Mouse (Mus musculus) Patski (cell line): ENCODE data around the gene Ttc12. TPM values are rescaled to one million over a fixed set of nuclear protein-coding genes. Genes with fewer than 3 reads are reported as not detected.

ENCODE experiments used
- ATAC-seq: fragments of 100-300 bp; one replicate; pipeline ENCODE4 v1.8.0; 2021
- CTCF ChIA-PET: fragments of 350-600 bp; sonication (Branson Sonifier 250); formaldehyde crosslinking; loops from one replicate; lab custom pipeline; 2022; ENCODE audit warnings: inconsistent platforms; lab: Charles Lee
- POLR2A ChIA-PET: fragments of 350-600 bp; sonication (Branson Sonifier 250); formaldehyde crosslinking; loops from one replicate; lab custom pipeline; 2022; ENCODE audit warnings: antibody characterized with exemption, inconsistent platforms; lab: Charles Lee
- DNase-seq: peaks from one replicate; pipeline ENCODE4 v3.0.0-alpha.2; 2011; ENCODE audit warnings: low read depth, low spot score
- H3K27me3 ChIP-seq: fragments of 371-371 bp; one replicate; pipeline ENCODE4 v1.5.1; 2021
- CTCF ChIP-seq: fragments of 100-300 bp; IDR thresholded peaks from one replicate; pipeline ENCODE4 v1.5.1; 2021
- in situ Hi-C: fragments of 300-500 bp; cut with MboI; formaldehyde crosslinking; loops from 3 replicates; pipeline ENCODE4 v1.11.1; 2018; ENCODE audit warnings: low pct_unique_long_range_greater_than_20kb, mixed read lengths
- polyA plus RNA-seq: library from polyadenylated mRNA; unstranded; gene quantifications from one replicate; pipeline ENCODE4 v1.2.3, GENCODE M21; 2021

The Ttc12 gene
- polyA plus RNA-seq, 1 experiment from 2014 or later, result 6.8 TPM

DNA sequence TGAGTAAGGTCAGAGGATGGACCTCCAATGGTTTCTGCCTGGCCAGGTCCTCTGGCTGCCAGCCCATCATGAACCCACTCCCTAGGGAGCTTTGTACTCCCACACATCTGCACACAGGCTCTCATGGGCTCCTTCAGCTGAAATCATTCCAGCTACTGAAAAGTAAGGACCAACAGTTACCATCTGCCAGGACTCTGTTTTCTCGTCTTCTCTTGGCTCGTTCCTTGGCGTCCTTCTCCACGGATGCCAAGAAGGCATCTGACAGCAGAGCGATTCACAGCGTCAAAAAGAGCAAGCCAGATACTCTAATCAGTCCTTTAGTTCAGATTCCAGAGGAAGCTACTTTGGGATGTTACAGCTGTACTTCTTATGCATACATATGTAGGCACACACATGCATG lies 15.1 kb downstream of the Ttc12 start:
- ChIA-PET CTCF (interaction anchor here (0.9 kb wide), 1 partner anchor 1057 kb away, joined by 3 read pairs; no protein-coding TSS in a partner anchor), POLR2A (no interaction called here)
- no peak for TF ChIP-seq CTCF
- ATAC-seq (no peak), DNase-seq (no peak)
- no peaks in the 10 kb centered on the region for H3K27me3 ChIP-seq
- in situ Hi-C loops, result no loop called here

DNA sequence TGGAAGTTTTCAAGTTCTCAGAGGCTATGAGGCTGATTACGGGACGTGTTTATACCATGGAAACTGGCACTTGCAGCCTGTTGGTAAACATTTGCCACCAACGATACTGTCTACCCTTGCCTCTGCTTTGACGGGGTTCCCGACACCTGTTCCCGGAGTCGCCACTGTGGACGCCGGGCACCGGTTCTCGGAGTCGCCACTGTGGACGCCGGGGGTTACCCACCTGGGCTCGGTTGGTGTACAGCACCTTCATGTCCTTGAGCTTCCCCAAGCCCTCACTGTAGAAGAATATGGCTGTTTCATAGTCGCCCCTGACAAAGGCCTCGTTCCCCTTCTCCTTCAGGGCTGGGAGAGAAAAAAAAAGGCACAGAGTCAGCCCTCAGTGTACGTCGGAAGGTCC lies 16.0 kb downstream of the Ttc12 start:
- no peak for DNase-seq
- no peaks in the 10 kb centered on the region for H3K27me3 ChIP-seq
- CTCF ChIA-PET, result no interaction called here
- in situ Hi-C loops, result no loop called here
- POLR2A ChIA-PET, result no interaction called here
- TF ChIP-seq CTCF, result no peak
- ATAC-seq, result no peak

DNA sequence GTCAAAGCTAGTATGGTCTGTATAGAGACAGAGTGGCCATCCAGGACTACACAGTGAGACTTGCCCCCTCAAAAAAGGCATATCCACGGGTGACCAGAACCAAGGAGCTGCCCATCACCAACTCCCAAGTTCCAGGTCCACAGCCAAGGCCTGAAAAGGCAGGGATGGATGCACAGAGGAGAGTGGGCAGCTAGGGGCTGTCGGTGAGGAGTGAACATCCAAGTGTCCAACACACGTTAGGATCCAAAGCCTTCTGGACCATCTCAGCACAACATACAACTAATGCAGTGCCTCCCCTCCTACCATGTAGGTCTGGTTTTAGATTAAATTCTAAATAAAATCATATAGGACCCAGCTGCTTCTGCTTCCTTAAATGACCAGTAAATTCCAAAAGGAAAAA lies 29.9 kb downstream of the Ttc12 start:
- DNase-seq (no peak), ATAC-seq (no peak)
- H3K27me3 ChIP-seq, result no peaks in the 10 kb centered on the region
- in situ Hi-C loops, result no loop called here
- no peak for TF ChIP-seq CTCF
- POLR2A ChIA-PET, result no interaction called here
- CTCF ChIA-PET, result no interaction called here

DNA sequence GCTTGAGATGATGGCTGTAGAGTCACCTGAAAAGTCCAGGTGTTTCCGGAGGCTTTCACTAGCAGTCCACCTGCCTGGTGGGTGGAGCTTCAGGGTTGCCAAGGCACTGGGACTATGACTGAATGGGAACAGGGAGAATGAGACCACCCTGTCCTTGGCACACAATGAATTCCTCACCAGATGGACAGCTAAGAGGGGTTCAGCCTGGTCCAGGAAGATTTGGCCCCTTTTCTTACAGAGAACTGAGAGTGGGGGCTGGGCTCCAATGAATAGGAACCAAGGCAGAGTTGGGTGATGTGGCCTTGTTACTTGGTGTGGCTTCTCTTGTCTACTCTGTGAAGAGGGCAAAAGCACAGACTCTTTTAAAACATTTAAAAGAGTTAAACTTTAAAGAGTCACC lies 33.6 kb downstream of the Ttc12 start:
- DNase-seq (no peak), ATAC-seq (no peak)
- no peaks in the 10 kb centered on the region for H3K27me3 ChIP-seq
- ChIA-PET POLR2A (interaction anchor here (1.3 kb wide), 1 partner anchor 11 kb away, joined by 3 read pairs; no protein-coding TSS in a partner anchor), CTCF (no interaction called here)
- in situ Hi-C loops, result no loop called here
- no peak for TF ChIP-seq CTCF

DNA sequence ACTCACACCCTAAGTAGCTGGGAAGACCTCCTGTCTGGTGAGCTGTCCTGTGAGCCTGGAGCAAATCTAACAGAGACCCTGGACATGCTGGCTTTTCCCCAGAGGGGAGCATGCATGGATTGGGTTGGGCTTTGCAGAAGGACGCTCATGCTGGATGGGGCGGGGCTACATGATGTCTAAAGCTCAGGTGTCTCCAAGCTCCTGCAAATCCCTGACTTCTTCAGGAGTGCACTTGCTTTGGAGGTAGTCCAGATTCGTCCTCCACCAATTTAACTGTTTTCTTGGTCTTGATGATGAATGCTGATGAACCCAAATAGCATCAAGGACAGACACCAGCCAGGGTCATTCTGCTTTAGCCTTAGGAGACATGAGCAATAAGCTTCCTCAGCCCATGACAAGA lies 35.5 kb downstream of the Ttc12 start:
- no peak for ATAC-seq
- ChIA-PET CTCF (no interaction called here), POLR2A (no interaction called here)
- TF ChIP-seq CTCF, result no peak
- no peaks in the 10 kb centered on the region for H3K27me3 ChIP-seq
- no peak for DNase-seq
- in situ Hi-C loops, result no loop called here

DNA sequence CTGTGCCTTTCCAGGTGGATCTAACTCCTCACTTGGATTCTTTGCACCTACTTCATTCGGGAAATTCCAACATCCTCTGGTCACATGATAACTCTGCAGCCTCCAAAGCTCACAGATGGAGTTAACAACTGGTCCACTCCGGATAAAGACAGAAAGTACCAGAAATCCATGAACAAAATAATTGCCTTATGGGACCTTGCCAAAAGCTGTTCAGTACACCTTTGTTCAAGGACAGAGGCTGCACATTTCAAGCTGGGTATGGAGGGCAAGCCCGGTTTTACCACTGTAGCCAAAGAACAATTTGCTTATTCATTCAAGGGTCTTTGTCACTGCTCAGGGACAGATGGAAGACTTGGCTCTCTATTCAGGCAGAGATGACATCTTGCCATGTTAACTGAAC lies 43.4 kb downstream of the Ttc12 start:
- ATAC-seq, result no peak
- DNase-seq, result no peak
- no peaks in the 10 kb centered on the region for H3K27me3 ChIP-seq
- POLR2A ChIA-PET, result no interaction called here
- in situ Hi-C loops, result no loop called here
- no peak for TF ChIP-seq CTCF
- CTCF ChIA-PET, result no interaction called here

DNA sequence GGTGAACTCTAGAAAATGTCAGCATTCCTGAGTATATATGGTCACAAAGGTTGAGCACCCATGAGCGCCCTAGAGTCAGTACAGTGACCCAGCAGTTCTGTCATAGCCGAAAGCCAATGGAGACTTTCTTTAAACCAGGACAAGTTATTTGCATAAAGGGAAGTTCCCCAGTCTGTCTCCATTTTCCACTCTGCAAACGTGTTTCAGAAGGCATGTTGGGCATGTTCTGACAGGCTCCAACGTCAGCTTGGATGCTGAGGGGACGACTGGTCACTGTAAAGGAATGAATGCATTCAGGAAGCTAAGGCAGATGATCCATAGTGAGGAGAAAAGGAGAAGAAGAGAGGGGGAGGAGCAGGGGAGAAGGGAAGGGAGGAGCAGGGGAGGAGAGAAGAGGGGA lies 58.5 kb downstream of the Ttc12 start:
- in situ Hi-C loops, result no loop called here
- ChIA-PET CTCF (interaction anchor here (1.0 kb wide), 1 partner anchor 10 kb away, joined by 3 read pairs; no protein-coding TSS in a partner anchor), POLR2A (interaction anchor here (0.6 kb wide), 1 partner anchor 440 kb away, joined by 4 read pairs; no protein-coding TSS in a partner anchor)
- no peaks in the 10 kb centered on the region for H3K27me3 ChIP-seq
- no peak for TF ChIP-seq CTCF
- DNase-seq (no peak), ATAC-seq (peak; percentile 37)

DNA sequence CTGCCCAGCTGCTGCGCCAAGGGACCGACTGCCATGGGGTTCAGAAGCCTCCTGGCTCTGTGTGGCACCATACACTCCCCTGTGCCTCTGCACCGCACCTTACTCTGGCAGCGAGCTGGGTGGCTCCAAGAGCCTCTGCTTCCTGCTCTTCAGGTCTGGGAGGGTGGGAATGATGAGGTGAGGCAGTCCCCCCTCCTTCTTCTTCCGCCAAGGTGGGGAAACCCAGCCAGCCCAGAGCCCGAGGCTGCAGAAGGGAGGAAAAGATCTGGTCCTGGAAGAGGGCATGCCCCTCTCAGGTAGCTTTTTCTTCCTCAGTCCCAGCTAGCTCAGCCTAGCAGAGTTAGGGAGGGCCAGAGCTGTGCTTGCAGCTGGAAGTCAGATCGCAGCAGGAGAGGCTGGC lies 59.1 kb downstream of the Ttc12 start, which contains the start of gene Ankk1:
TSS of gene Ankk1 (minus strand) at position 101 of the 400 bp plus-strand sequence.
- DNase-seq, result no peak
- CTCF ChIA-PET, result no interaction called here

DNA sequence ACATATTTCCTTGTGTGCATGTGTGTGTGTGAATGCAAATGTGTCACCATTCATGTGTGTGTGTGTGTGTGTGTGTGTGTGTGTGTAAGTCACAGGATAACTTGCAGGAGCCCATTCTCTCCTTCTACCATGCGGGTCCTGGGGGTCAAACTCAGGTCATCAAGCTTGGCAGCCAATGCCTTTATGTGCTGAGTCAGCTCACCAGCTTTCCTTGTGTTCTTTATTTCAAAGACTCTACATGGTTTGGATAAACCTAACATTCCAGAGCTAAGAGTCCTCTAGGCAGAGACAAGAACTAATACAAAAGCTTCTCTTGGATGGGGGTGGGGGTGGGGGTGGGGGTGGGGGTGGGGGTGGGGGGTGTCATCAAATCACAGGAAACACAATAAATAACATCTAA lies 60.4 kb downstream of the Ttc12 start:
- no peak for ATAC-seq
- ChIA-PET POLR2A (interaction anchor here (0.7 kb wide), 1 partner anchor 86 kb away, joined by 5 read pairs; no protein-coding TSS in a partner anchor), CTCF (no interaction called here)
- peaks cover 2% of the 10 kb centered on the region for H3K27me3 ChIP-seq
- DNase-seq, result no peak
- in situ Hi-C loops, result no loop called here
- no peak for TF ChIP-seq CTCF

More for the DNA sequence above, 59.1 kb downstream of the Ttc12 start, which contains the start of gene Ankk1:
- in situ Hi-C loops, result no loop called here
- POLR2A ChIA-PET, result no interaction called here
- peak; percentile 54 for ATAC-seq
- no peaks in the 10 kb centered on the region for H3K27me3 ChIP-seq
- TF ChIP-seq CTCF, result no peak

DNA sequence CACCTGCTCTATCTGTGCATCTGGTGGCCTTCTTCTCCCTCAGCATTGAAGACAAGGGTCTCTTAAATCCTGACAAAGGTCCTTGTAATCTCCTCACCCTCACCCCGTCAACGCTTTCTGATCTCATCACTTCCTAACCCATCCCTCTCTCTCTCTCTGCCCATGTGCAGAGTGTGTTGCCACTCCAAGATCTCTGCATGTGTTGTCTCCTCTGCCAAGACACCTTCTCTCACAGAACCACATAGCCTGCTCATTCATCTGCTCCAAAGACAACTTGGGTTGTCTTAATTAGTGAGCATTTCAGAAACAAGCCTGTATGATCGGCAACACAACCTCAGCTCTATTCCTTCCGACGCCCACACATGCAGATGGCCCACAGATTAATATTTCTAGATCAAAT lies 62.2 kb downstream of the Ttc12 start:
- peaks cover 2% of the 10 kb centered on the region for H3K27me3 ChIP-seq
- POLR2A ChIA-PET, result no interaction called here
- ATAC-seq (no peak), DNase-seq (no peak)
- CTCF ChIA-PET, result no interaction called here
- no peak for TF ChIP-seq CTCF
- in situ Hi-C loops, result no loop called here

DNA sequence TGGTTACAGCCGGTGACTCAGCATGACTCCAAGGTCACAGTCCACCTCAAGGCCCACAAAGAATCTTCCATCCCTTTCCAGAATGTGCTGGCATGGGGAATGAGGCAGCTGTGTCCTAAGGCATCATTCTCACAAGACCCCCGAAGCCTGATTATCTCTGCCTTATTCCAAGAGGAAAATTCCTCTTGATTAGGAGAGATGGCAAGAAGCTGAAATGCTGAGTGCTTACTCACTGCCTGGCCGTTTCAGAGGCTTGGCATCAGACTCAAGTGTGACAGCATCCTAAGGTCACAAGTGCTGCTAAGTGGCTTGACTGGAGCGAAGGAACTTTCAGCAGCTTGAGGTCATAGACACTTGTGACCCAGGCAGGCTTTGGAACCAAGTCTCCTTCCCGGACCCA lies 75.4 kb downstream of the Ttc12 start:
- in situ Hi-C loops, result no loop called here
- no peak for TF ChIP-seq CTCF
- POLR2A ChIA-PET, result no interaction called here
- CTCF ChIA-PET, result no interaction called here
- H3K27me3 ChIP-seq, result peaks cover 14% of the 10 kb centered on the region
- ATAC-seq (no peak), DNase-seq (no peak)

DNA sequence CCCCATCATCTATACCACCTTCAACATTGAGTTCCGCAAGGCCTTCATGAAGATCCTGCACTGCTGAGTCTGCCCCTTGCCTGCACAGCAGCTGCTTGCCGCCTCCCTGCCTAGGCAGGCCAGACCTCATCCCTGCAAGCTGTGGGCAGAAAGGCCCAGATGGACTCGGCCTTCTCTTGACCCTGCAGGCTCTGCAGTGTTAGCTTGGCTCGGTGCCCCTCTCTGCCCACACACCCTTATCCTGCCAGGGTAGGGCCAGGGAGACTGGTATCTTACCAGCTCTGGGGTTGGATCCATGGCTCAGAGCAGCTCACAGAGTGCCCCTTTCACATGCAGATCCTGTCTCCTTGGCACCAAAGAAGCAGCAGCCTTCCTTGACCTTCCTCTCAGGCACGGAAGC lies 79.0 kb downstream of the Ttc12 start:
- no peak for ATAC-seq

More for the DNA sequence above, 79.0 kb downstream of the Ttc12 start:
- ChIA-PET CTCF (interaction anchor here (0.9 kb wide), 1 partner anchor 31 kb away, joined by 3 read pairs; no protein-coding TSS in a partner anchor), POLR2A (no interaction called here)
- in situ Hi-C loops, result no loop called here
- DNase-seq, result no peak
- TF ChIP-seq CTCF, result no peak
- H3K27me3 ChIP-seq, result peaks cover 25% of the 10 kb centered on the region
